Comparison of ENCODE assay signal across 8 mouse cellular contexts in genomic region chr13:44065741-44066185, GRCm38 (mm10).
DNase-seq lines count a peak whose midpoint lies in the region; ATAC-seq lines count a peak whose summit lies in the region.

No protein-coding gene starts in this region.

- WGBS in liver, embryonic 16.5 days (ENCODE audit: insufficient replicate concordance), result 2% methylated on average over 13 of the region's 13 CpGs

- H3K27ac ChIP-seq in liver, embryonic 16.5 days (ENCODE audit: low read length), result peak overlapping the region; percentile 56

- no peaks in the 10 kb centered on the region for H3K9me3 ChIP-seq in liver, embryonic 16.5 days (replicated peaks; ENCODE audit: control insufficient read depth, low read length)

- peak; percentile 79 for ATAC-seq in hematopoietic stem cell, adult 5-6 weeks (replicated peaks in 1 of 2; ENCODE audit: insufficient read depth in 1 of 2, low FRiP score in 2 of 2, low TSS enrichment in 1 of 2, low read depth in 1 of 2, poor library complexity in 2 of 2, severe bottlenecking in 2 of 2)
- ATAC-seq in liver, embryonic 16.5 days (ENCODE audit: low read depth), result peak; percentile 85
- ATAC-seq in granulocyte monocyte progenitor cell, adult 5-6 weeks (replicated peaks; ENCODE audit: poor library complexity, severe bottlenecking), result no peak; the same call in none of the 2 replicates

- peaks cover 8% of the 10 kb centered on the region for H3K4me1 ChIP-seq in liver, embryonic 16.5 days (ENCODE audit: control insufficient read depth, low read depth, low read length)

- peak; percentile 3 to 11 for DNase-seq in CD8-positive naive resting alpha-beta T cell, adult 2 months (ENCODE audit: low read depth in 2 of 2, low spot score in 2 of 2)
- DNase-seq in adrenal gland, postnatal 14 days, result peak; percentile 65
- peak; percentile 75 for DNase-seq in splenic B cell, adult 2 months (ENCODE audit: low read depth, low spot score)
- DNase-seq in adipocyte (ENCODE audit: low spot score), result no peak
- no peak for DNase-seq in layer of hippocampus, adult 8-10 months (ENCODE audit: low spot score in 2 of 2)

- peak overlapping the region; percentile 26; the same call in 1 of the 2 replicates for H3K4me2 ChIP-seq in liver, embryonic 16.5 days (ENCODE audit: low read depth, low read length)

- H3K36me3 ChIP-seq in liver, embryonic 16.5 days (ENCODE audit: control insufficient read depth, insufficient read depth), result no peaks in the 10 kb centered on the region
- H3K36me3 ChIP-seq in splenic B cell, adult 2 months (ENCODE audit: control insufficient read depth, insufficient read depth, low read length, poor library complexity, severe bottlenecking), result no peaks in the 10 kb centered on the region

- H3K9ac ChIP-seq in liver, embryonic 16.5 days (ENCODE audit: low read depth, low read length), result no peak overlapping the region

- no peak overlapping the region for H3K4me3 ChIP-seq in liver, embryonic 16.5 days (ENCODE audit: low read depth, low read length)

- H3K27me3 ChIP-seq in liver, embryonic 16.5 days (ENCODE audit: control insufficient read depth, insufficient read depth, low read depth, low read length), result no peaks in the 10 kb centered on the region
- no peaks in the 10 kb centered on the region for H3K27me3 ChIP-seq in splenic B cell, adult 2 months (ENCODE audit: control insufficient read depth, insufficient read depth, low read length, poor library complexity, severe bottlenecking)

Comparison
In these comparisons a context has a peak if more than half of its experiments do, and no peak if none do; other contexts are left out.
1. DNase-seq: peak in CD8-positive naive resting alpha-beta T cell, adult 2 months (2 of 2), adrenal gland, postnatal 14 days (single experiment) and splenic B cell, adult 2 months (single experiment); none in adipocyte (single experiment) and layer of hippocampus, adult 8-10 months (0 of 2).